Mouse (Mus musculus) skeletal muscle tissue, adult 2 months (tissue): ENCODE data around the gene Dpf2.

Experiments
- DNase-seq: peaks from one replicate; pipeline ENCODE4 v3.0.0-alpha.2; 2012; ENCODE audit warnings: low read depth, low spot score

Gene Dpf2

DNA sequence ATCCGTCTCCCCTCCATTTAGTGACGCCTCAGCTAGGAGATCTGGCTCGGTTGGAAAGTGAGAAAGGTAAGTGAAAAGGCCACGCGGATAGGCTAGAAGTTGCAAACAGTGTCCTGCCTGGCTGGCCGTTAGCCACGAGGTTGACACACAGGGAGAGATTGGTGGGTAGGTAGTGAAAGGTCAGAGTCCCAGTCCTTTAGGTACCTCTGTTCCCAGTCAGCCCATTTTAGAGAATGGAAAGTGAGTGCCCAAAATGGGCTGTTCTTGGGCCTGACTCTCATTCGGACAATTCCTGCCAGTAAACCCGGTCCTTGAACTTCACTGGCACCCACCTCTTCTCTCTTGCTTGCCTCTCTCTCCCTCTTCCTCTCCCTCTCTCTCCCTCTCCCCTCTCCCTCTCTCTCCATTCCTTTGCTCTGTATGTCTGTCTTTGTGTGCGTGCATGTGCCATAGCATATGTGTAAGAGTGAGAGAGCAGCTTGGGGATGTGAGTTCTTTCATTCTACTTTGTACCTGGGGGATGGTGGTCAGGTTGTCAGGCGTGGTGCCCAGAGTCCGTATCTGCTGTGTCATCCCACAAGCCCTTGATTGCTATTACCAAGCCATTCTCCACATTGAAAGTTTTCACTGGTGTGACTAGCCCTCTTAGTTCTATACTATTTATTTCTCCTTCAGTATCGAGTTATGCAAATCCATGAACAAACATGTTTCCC is at the start of gene Dpf2:
TSS of gene Dpf2 (minus strand) at position 4 of the 713 bp plus-strand sequence.
- DNase-seq: peak; percentile 28

GRCm38 (mm10) chr19:5957371-5957770 is 44.6 kb upstream of the Dpf2 start:
- no peak for DNase-seq

DNA sequence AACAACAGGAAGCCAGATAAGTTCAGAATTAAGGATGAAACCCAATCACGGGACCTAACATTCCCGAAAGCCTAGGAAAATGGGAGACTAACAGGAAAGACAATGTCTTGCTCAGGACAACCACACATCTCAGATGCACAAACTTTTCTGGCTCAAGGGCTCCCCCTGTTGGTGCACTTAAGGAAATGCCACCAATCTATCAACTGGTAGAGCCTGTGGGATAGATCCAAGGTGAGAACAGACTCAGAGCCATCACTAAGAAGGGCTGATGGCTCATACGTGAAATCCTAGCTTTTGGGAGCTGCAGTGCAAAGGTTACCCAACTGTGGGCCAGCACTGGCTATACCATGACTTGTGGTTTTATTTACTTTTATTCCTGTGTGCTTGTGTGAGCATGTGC is 43.9 kb upstream of the Dpf2 start:
- DNase-seq: peak; percentile 86

DNA sequence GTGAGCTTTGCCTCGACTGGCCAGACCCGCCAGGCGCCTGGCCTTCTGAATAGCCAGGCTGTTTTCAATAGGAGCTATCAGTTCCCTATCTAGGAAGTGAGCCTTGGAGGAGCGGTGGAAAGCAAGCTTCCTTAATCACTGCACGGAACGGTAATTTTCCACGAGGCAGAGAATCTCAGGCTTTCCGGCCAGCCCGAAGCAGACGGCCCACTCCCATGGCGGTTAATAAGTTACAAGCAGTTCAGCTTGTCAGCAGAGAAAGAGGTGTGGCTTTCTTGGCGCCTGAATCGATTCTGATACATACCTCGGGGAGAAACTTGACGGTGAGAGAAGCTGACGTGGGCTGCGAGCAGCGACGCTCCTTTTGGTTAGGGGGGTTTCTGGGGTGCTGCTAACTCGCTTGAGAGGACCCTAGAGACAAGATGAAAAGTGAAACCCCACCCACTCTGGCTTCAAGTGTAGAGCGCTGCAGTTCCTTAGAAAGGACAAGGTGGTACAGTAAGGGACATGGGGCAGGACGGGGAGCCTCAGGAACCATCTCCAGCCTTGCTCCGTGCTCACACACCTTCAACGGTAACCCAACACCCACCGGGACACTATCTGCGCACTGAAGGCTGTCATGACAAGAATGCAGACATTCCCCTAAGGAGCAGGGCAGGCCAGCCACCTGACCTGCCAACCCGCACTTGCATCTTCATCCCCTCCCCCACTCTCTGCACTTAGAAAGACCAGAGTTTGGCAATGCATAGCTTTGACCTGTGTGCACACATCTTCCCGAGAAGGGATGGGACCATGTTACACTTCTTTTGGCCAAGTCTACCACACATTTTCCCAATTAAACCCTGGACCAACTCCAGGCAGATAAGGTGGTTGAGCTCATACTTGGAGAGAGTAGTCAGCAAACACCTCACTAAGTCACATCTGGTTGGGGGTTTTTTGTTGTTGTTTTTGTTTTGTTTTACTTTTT is 43.2 kb upstream of the Dpf2 start:
- DNase-seq: peak; percentile 58

- no peak for DNase-seq
These were observed 42.1 kb upstream of the Dpf2 start for GRCm38 (mm10) chr19:5954936-5955335.

DNA sequence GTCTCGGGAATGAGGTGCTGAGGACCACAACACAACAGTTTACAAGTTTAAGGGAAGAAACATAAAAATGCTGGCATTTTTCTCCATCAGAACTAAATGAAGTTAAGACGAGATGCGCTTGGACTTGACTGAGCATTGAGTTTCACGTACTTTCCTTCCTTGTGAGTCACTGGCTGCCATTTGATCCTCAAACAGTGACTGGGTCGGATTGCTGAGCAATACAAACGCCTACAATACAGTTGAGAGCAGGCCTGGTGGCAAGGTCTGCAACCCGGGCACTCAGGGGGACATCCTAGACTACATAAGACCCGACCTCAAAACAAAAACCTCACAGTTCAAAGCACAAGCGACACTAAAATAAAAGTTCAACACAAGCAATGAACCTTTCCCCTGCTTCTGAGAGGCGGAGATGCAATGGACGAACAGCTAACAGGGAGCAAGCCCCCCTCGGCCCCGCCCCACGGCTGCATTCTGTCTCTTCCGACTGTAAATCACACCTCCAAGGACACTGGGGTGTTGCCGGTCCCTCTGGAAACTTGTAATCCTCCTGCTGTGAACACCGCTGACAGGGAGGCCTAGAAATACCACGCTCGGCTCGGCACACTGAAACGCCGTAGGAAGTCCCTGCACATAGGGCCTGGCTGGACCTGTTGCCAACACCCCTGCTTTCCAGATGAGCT is 41.4 kb upstream of the Dpf2 start:
- DNase-seq: no peak

DNA sequence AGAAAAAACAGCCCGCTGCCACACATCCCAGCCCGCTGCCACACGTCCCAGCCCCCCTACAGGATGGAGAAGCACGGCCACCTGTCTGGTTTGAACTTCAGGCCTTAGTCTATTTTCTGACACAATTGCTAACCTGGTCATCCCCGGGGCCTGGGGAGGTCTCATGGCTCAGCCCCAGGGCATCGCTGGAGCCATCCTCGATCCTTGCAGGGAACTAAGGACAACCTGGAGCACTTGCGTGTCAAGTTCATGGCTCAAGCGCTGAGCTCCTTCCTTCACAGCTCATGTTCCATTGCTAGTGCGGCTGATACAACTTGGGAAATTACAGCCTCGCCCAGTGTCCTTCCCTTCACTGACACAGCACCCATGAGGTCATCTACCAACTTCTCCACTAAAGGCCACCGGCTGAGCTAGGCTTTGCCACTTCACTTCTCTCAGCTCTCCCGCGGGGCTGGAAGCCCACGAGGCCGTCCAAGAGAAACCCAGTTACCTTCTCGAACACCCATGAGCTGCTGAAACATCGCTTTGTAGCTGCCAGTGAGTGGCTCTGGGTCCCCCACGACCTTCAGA is 40.5 kb upstream of the Dpf2 start:
- DNase-seq: no peak

DNA sequence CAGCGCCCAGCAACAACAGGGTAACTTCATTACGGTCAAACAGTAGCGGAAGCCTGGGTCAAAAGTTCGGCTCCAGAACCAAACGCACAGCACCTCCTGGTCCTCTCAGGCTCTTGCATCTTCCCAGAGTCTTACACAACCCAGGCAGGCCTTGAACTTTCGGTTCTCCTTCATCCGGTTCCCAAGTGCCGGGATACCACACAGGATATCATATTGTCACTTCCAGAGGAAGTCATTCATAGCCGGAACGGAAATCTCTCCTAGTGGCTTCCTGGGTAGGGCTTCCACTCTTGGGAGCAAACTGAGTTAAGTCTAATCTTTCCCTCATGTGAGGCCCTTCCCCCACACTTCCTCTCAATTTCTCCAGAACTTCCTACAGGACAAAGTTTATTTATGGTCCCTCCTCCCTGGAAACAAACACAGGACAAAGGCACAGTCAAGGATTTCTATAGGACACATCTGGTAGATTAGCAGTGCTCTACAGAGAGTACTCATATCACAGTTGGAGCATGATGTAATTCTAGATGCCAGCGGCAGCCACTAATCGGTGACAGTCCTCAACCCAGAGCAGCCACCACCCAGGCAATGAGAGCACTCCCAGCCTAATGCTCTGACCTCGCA is 39.4 kb upstream of the Dpf2 start:
- DNase-seq: peak; percentile 67

GRCm38 (mm10) chr19:5951631-5952030 is 38.8 kb upstream of the Dpf2 start:
- no peak for DNase-seq

- DNase-seq: no peak
These were observed 37.4 kb upstream of the Dpf2 start for GRCm38 (mm10) chr19:5950218-5950617.

- DNase-seq: no peak
These were observed 33.1 kb upstream of the Dpf2 start for GRCm38 (mm10) chr19:5945891-5946290.

DNA sequence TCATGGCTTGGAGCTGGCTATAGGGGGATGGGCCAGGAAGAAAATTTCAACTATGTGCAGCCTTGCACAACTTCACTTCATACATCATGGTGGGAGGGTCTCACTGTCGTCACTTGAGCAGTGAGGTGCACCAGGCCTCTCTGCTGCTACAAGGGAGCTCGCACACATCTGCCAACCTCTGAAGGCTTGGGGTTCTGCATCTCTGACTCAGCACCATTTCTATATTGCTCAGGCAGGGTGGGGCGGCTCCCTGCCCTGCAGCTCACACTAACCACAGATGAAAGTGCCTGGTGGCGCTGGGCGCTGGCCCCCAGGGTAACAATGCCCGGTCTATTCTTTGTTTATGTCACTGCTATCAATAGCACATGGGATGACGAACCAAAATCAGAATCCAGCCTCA is 32.2 kb upstream of the Dpf2 start:
- no peak for DNase-seq

DNA sequence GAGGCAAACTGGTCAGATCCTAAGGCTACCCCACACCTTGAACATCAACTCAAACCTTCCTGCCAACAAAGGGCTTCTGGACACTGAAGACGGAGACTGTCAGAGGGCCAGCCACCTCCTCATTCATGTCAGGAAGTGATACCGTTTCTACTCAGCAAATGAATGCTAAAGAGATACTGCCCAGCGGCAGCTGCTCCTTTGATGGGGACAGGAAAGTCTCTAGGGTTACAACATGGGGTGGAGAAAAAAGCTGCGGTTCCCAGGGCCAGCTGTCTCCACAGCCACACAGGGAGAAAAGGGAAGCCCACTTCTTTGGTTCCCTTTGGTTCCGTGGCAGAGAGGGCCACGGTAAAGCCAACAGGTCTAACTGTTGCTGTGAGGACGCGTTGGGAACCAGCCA is 31.3 kb upstream of the Dpf2 start:
- no peak for DNase-seq

DNA sequence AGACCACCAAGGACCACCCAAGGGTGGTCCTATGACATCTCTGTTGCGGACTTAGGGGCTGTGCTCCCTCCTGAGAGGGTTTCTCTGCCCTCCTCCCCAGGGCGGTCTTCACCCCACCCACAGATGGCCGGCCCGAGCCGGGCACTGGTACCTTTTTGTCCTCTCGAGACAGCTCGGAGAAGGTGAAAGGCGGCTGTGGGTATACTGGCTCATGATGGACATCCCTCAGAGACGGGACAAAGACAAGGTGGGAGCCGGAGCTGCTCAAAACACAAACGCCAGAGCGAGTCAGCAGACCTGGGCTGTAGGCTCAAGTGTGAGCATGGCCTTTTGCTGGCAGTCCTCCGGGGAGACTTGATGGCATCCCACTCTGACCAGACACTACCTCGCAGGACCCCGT is 30.6 kb upstream of the Dpf2 start:
- DNase-seq: no peak

GRCm38 (mm10) chr19:5942581-5942980 is 29.8 kb upstream of the Dpf2 start:
- DNase-seq: no peak

DNA sequence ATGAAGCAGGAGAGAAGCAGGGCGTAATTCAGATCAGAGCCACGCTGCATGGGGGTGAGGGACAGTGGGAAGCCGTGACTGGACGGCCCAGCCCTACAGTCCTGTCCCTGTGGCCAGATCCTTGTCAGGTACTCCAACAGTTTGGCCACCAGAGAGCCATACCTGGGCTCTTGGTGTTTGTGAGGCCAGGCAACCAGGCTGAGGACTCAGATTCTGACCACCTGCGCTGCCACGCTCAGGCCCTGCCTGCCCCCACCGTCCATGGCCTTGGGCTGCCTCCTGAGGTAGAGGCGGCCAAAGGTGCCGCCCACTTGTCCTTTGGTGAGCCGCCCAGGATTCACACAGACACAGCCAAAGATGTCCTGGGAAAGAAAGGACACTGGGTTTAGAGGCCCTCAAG is 27.8 kb upstream of the Dpf2 start:
- no peak for DNase-seq

DNA sequence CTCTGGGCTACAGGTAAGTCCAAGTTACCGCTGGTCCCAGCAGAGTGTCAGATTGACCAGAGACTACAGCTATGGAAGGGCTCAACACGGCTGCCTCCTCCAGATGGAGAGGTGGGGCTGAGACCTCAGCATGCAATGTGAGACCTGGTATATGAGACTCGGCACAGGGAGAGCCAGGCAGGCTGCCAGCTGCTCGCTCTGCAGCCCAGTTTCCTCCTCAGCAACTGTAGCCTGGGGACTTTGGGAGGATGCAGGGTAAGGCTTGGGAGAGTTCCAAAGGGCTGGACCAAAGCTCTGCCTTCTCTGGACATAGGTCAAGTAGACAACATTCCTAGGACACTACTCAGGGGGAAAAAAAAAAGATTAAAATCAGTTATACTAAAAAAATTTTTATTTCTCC is 27.4 kb upstream of the Dpf2 start:
- peak; percentile 97 for DNase-seq

DNA sequence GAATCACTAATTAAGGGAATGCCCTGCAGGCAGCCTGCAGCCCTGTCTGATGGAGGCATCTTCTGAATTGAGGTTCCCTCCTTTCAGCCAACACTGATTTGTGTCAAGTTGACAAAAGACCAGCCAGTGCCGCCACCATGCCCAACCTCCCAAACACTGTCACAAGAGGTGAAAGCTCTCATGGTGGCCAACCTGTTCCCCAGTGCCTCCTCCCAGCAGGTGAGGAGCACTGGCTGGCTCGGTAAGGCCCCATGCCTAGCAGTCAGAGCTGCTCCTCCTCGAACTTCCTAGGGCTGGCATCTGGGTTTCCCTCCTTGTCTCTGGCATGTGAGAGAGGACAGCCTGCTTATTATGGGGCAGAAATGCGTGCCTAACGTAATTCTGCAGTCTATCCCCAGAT is 26.9 kb upstream of the Dpf2 start:
- DNase-seq: no peak

GRCm38 (mm10) chr19:5938516-5938915 is 25.7 kb upstream of the Dpf2 start:
- DNase-seq: no peak

DNA sequence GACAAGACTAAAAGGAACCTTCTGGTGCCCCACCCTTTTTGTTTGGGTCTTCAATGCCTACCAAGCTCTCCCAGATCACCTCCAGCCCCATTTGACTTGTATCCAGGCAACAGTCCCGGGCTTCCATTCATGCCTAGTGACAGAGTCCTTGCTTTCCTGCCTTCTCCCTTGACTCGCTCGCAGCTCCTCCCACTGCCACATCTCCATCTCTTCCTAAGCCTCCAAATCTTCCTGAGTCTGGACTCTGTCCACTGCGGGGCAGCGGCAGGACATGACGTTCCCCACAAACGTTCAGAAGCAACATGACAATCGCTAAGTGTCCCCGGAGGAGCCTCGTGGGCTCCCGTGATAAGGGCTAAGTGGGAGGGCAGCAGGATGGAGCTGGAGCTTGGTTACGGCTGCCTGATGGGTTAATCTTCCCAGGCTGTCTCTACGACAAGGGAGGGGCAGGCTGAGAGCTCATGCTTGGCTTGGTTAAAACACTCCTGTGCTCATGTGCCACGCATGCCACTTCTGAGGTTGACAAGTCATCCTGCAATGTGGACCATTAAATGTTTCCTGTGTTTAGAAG is 25.1 kb upstream of the Dpf2 start:
- no peak for DNase-seq
